Mouse (Mus musculus): Measurements from ENCODE around the gene Col18a1. TPM values are rescaled to one million over a fixed set of nuclear protein-coding genes. Genes with fewer than 3 reads are reported as not detected.

Gene Col18a1
- total and polyA plus RNA-seq, 2 experiments from 2014 or later: 11.7 to 28.4 TPM

DNA sequence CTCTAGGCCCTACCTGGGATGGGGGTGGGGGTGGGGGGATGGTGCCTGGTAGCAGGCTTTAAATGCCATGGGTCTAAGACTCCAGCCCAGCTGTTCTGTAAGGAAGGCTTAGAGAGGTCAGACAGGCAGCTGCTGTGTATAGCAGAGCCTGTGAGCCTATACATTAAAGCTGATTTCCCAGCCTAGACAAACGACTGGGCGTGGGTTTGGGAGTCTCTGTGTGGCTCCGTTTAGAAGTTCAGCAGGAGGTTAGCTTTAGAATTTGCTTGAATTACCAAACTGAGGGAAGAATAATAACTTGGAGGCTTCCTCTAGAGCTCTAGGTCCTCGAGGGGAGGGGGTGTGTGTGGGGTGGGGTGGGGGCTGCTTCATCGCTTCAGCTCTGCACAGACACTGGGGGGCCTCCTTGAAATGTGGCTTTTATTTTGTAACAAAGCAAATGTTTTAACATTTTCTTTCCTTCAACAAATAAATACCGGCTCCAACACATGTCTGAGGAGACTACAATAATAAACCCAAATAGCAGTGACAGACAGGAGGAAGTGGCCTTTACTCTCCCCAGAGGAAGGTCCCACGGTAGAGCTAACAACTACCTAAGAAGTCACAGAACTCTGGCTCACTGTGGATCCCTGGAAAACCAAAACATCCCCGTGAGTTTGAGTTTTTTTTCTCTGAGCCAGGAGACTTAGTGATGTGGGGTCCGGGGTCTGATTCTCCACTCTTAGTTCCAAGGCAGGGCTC lies 31.3 kb upstream of the Col18a1 start:
- H3K9me3 ChIP-seq (ENCODE audit: low read length): no peaks in the 10 kb centered on the region
- H3K27ac ChIP-seq (ENCODE audit: low read depth, low read length): no peak overlapping the region
- TF ChIP-seq CTCF (IDR thresholded peaks at IDR 0.05; ENCODE audit: low read depth): no peak
- no peak overlapping the region for H3K4me3 ChIP-seq (ENCODE audit: low read depth, low read length)
- WGBS: 16% methylated on average over 9 of the region's 9 CpGs
- no peaks in the 10 kb centered on the region for H3K27me3 ChIP-seq (ENCODE audit: insufficient read depth, low read length)
- H3K9ac ChIP-seq: no peak overlapping the region
- ATAC-seq: no peak
- H3K4me2 ChIP-seq (ENCODE audit: low read depth): no peak overlapping the region
- DNase-seq: no peak
- H3K4me1 ChIP-seq (ENCODE audit: insufficient read depth): no peaks in the 10 kb centered on the region
- H3K36me3 ChIP-seq (ENCODE audit: insufficient read depth): no peaks in the 10 kb centered on the region

DNA sequence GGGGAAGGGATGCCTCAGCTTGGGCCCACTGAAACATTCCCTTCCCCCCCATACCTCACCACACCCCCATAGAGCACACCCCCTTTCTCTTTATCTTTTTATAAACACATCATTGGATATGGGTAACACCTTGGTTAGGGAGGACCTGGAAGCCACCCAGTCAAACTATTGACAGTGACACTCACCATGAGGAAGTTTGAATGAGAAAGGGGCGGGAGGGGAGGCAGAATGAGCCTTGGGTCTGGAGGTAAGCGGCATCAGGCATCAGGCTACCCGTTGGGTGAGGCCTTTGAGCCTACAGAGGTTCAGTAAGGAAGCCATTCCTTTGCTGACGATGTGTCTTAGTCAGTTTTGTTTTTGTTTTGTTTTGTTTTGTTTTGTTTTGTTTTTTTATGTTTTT lies 30.3 kb upstream of the Col18a1 start:
- DNase-seq: no peak
- no peak for TF ChIP-seq CTCF (IDR thresholded peaks at IDR 0.05; ENCODE audit: low read depth)
- Histone ChIP-seq H3K27me3 (ENCODE audit: insufficient read depth, low read length) (no peaks in the 10 kb centered on the region), H3K4me1 (ENCODE audit: insufficient read depth) (no peaks in the 10 kb centered on the region), H3K9me3 (ENCODE audit: low read length) (no peaks in the 10 kb centered on the region), H3K36me3 (ENCODE audit: insufficient read depth) (no peaks in the 10 kb centered on the region), H3K27ac (ENCODE audit: low read depth, low read length) (no peak overlapping the region), H3K4me3 (ENCODE audit: low read depth, low read length) (no peak overlapping the region), H3K4me2 (ENCODE audit: low read depth) (no peak overlapping the region), H3K9ac (no peak overlapping the region)
- 83% methylated on average over 4 of the region's 4 CpGs for WGBS
- ATAC-seq: no peak

GRCm38 (mm10) chr10:77196115-77196514 lies 29.8 kb upstream of the Col18a1 start:
- 85% methylated on average over 3 of the region's 3 CpGs for WGBS
- Histone ChIP-seq H3K9ac (no peak overlapping the region), H3K4me3 (ENCODE audit: low read depth, low read length) (no peak overlapping the region), H3K9me3 (ENCODE audit: low read length) (no peaks in the 10 kb centered on the region), H3K4me1 (ENCODE audit: insufficient read depth) (no peaks in the 10 kb centered on the region), H3K27me3 (ENCODE audit: insufficient read depth, low read length) (no peaks in the 10 kb centered on the region), H3K4me2 (ENCODE audit: low read depth) (no peak overlapping the region), H3K36me3 (ENCODE audit: insufficient read depth) (no peaks in the 10 kb centered on the region), H3K27ac (ENCODE audit: low read depth, low read length) (no peak overlapping the region)
- DNase-seq (no peak), ATAC-seq (no peak)
- no peak for TF ChIP-seq CTCF (IDR thresholded peaks at IDR 0.05; ENCODE audit: low read depth)

DNA sequence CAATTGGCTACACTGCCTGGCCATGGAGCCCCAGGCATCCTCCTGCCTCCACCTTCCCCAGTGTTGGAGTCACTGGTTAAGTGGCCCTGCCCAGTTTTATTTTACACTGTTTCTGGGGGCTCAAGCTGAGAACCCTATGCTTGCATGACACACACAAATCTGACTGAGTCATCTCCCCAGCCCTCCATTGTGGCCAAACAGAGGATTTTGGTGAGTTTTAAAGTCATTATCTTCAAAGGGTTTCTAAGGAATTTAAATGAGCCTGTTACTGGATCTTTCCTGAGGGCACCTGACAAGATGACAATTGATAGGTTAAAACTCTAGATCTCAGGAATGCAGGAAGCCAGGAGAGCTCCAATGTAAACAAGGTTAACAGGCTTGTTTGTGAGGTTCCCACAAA lies 27.1 kb upstream of the Col18a1 start:
- no peak overlapping the region for H3K27ac ChIP-seq (ENCODE audit: low read depth, low read length)
- H3K9ac ChIP-seq: no peak overlapping the region
- H3K4me2 ChIP-seq (ENCODE audit: low read depth): no peak overlapping the region
- no peaks in the 10 kb centered on the region for H3K27me3 ChIP-seq (ENCODE audit: insufficient read depth, low read length)
- no peak for TF ChIP-seq CTCF (IDR thresholded peaks at IDR 0.05; ENCODE audit: low read depth)
- no peaks in the 10 kb centered on the region for H3K36me3 ChIP-seq (ENCODE audit: insufficient read depth)
- DNase-seq (no peak), ATAC-seq (no peak)
- H3K4me1 ChIP-seq (ENCODE audit: insufficient read depth): no peaks in the 10 kb centered on the region
- H3K9me3 ChIP-seq (ENCODE audit: low read length): no peaks in the 10 kb centered on the region
- no peak overlapping the region for H3K4me3 ChIP-seq (ENCODE audit: low read depth, low read length)

- no peak for DNase-seq
- Histone ChIP-seq H3K27ac (ENCODE audit: low read depth, low read length) (no peak overlapping the region), H3K4me2 (ENCODE audit: low read depth) (no peak overlapping the region), H3K9ac (no peak overlapping the region), H3K27me3 (ENCODE audit: insufficient read depth, low read length) (no peaks in the 10 kb centered on the region), H3K4me3 (ENCODE audit: low read depth, low read length) (no peak overlapping the region), H3K9me3 (ENCODE audit: low read length) (no peaks in the 10 kb centered on the region), H3K4me1 (ENCODE audit: insufficient read depth) (no peaks in the 10 kb centered on the region), H3K36me3 (ENCODE audit: insufficient read depth) (no peaks in the 10 kb centered on the region)
- TF ChIP-seq CTCF (IDR thresholded peaks at IDR 0.05; ENCODE audit: low read depth): no peak
- WGBS: 83% methylated on average over 17 of the region's 17 CpGs
- ATAC-seq: no peak
Measured at GRCm38 (mm10) chr10:77192745-77193144, 26.4 kb upstream of the Col18a1 start.

- no peak overlapping the region for H3K4me2 ChIP-seq (ENCODE audit: low read depth)
- H3K27ac ChIP-seq (ENCODE audit: low read depth, low read length): no peak overlapping the region
- no peak overlapping the region for H3K9ac ChIP-seq
- no peaks in the 10 kb centered on the region for H3K27me3 ChIP-seq (ENCODE audit: insufficient read depth, low read length)
- no peak overlapping the region for H3K4me3 ChIP-seq (ENCODE audit: low read depth, low read length)
- no peaks in the 10 kb centered on the region for H3K36me3 ChIP-seq (ENCODE audit: insufficient read depth)
- ATAC-seq (0 out of 2 replicates have a peak, but pooled peaks have one; percentile 43), DNase-seq (no peak)
- H3K4me1 ChIP-seq (ENCODE audit: insufficient read depth): no peaks in the 10 kb centered on the region
- no peaks in the 10 kb centered on the region for H3K9me3 ChIP-seq (ENCODE audit: low read length)
- 22% methylated on average over 10 of the region's 10 CpGs for WGBS
- TF ChIP-seq CTCF (IDR thresholded peaks at IDR 0.05; ENCODE audit: low read depth): no peak
Measured at GRCm38 (mm10) chr10:77190967-77191915, 24.9 kb upstream of the Col18a1 start.

GRCm38 (mm10) chr10:77187427-77187826 lies 21.1 kb upstream of the Col18a1 start:
- WGBS: 68% methylated on average over 7 of the region's 7 CpGs
- Histone ChIP-seq H3K27me3 (ENCODE audit: insufficient read depth, low read length) (no peaks in the 10 kb centered on the region), H3K4me1 (ENCODE audit: insufficient read depth) (no peaks in the 10 kb centered on the region), H3K9me3 (ENCODE audit: low read length) (no peaks in the 10 kb centered on the region), H3K4me3 (ENCODE audit: low read depth, low read length) (no peak overlapping the region), H3K27ac (ENCODE audit: low read depth, low read length) (no peak overlapping the region), H3K9ac (no peak overlapping the region), H3K4me2 (ENCODE audit: low read depth) (no peak overlapping the region), H3K36me3 (ENCODE audit: insufficient read depth) (no peaks in the 10 kb centered on the region)
- DNase-seq (no peak), ATAC-seq (no peak)
- TF ChIP-seq CTCF (IDR thresholded peaks at IDR 0.05; ENCODE audit: low read depth): no peak
